Mouse (Mus musculus) liver, adult 2 months (tissue): ENCODE data around the gene Upf3a. TPM values are rescaled to one million over a fixed set of nuclear protein-coding genes. Genes with fewer than 3 reads are reported as not detected.
A peak's percentile ranks its signal among the peaks of the same experiment; 100 is the strongest.
"Not testable (repeated sequence)": the region's sequence is repeated elsewhere in the genome, so short reads cannot be mapped to it uniquely, and the experiment has no call there.

Experiments
- DNase-seq: peaks from one replicate; pipeline ENCODE4 v3.0.0-alpha.2; 2011; ENCODE audit warnings: low read depth, low spot score; ENCODE audit errors: extremely low read depth
- H3K27ac ChIP-seq: fragments of 200-500 bp; replicated peaks from 2 replicates; pipeline ENCODE4 v1.5.1; 2012; ENCODE audit warnings: low read depth, mild to moderate bottlenecking, control low read depth, inconsistent platforms, low read length; ENCODE audit not compliant: insufficient read depth
- H3K27me3 ChIP-seq: fragments of 200-500 bp; 2 replicates; pipeline ENCODE4 v1.6.1; 2012; ENCODE audit warnings: mild to moderate bottlenecking, moderate library complexity, low read length, inconsistent platforms; ENCODE audit not compliant: control insufficient read depth, insufficient read depth
- H3K36me3 ChIP-seq: fragments of 200-500 bp; 2 replicates; pipeline ENCODE4 v1.6.1; 2012; ENCODE audit warnings: low read length, inconsistent platforms; ENCODE audit not compliant: control insufficient read depth, insufficient read depth
- H3K4me1 ChIP-seq: fragments of 200-500 bp; 2 replicates; pipeline ENCODE4 v1.6.1; 2011; ENCODE audit warnings: low read length; ENCODE audit not compliant: control insufficient read depth, insufficient read depth
- H3K4me3 ChIP-seq: fragments of 200-500 bp; 2 replicates; pipeline ENCODE4 v1.5.1; 2011; ENCODE audit warnings: low read depth, mild to moderate bottlenecking, control low read depth, low read length, moderate library complexity; ENCODE audit not compliant: insufficient read depth
- H3K79me2 ChIP-seq: fragments of 200-500 bp; 2 replicates; pipeline ENCODE4 v1.6.1; 2012; ENCODE audit warnings: inconsistent platforms, mild to moderate bottlenecking, low read length, moderate library complexity; ENCODE audit not compliant: control insufficient read depth, insufficient read depth
- H3K9ac ChIP-seq: fragments of 200-500 bp; 2 replicates; pipeline ENCODE4 v1.6.1; 2012; ENCODE audit warnings: low read depth, mild to moderate bottlenecking, control low read depth, inconsistent platforms, low read length
- CTCF ChIP-seq: fragments of 200-500 bp; IDR thresholded peaks from 2 replicates; pipeline ENCODE4 v1.5.1; 2011; ENCODE audit warnings: low read depth, low read length, control low read depth
- POLR2A ChIP-seq: fragments of 200-500 bp; IDR thresholded peaks from 2 replicates; pipeline ENCODE4 v1.6.1; 2011; ENCODE audit warnings: low read length, control low read depth; ENCODE audit not compliant: insufficient read depth; ENCODE audit errors: extremely low read depth
- WGBS: fragments of 180-500 bp; shearing (Covaris S2); methylation state at CpG from one replicate; pipeline ENCODE4 v1.1.7; 2018; 5-methylcytosine and 5-hydroxymethylcytosine counted together
- polyA plus RNA-seq: library from polyadenylated mRNA; depleted of rRNA; stranded (reverse); fragments of >200 nt; gene quantifications from 2 replicates; pipeline ENCODE4 v1.2.3, GENCODE M21; 2012; rRNA removed
- total RNA-seq: library from RNA; depleted of rRNA; stranded (reverse); fragments of >200 nt; gene quantifications from 2 replicates; pipeline ENCODE4 v1.2.3, GENCODE M21; 2014; rRNA removed

Upf3a gene
- total RNA-seq, result 5.3 and 5.6 TPM in 2 replicates
- polyA plus RNA-seq, result 3.1 and 3.2 TPM in 2 replicates

DNA sequence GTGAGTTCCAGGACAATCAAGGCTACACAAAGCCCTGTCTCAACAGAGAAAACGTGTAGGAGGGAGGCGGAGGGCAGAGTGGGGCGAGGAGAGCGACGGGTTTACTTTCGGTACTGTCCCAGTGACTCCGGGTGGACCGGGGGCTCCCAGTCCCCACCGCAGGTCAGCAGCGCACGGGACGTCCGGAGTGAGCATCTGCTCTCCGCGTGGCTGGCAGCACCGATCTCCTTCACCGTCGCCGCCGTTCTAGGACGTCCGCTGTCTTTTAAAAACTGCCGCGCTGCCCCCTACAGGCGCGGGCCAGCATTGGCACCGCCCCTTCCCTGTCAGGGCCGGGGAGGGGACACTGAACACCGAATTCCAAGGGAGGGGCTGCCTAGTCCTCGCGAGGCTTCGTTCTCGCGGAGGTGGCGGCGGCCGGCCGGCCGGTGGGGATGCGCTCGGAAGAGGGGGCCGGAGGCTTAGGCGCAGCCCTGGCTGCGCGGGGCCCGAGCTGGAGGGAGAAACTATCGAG is at the start of gene Upf3a:
Gene Upf3a (plus strand): TSS at position 366 of the 514 bp plus-strand sequence.
- H3K36me3 ChIP-seq, result peaks cover 11% of the 10 kb centered on the region
- H3K4me1 ChIP-seq, result peaks cover 2% of the 10 kb centered on the region; the same call in 1 of the 2 replicates
- no peak for TF ChIP-seq POLR2A
- TF ChIP-seq CTCF, result peak; percentile 76
- under 1% methylated on average over 47 of the region's 47 CpGs for WGBS
- DNase-seq, result peak; percentile 75
- peak within 1 kb of the TSS; percentile 94 for H3K4me3 ChIP-seq
- 0 out of 2 replicates have a peak, but pooled peaks cover 2% of the 10 kb centered on the region for H3K79me2 ChIP-seq
- H3K9ac ChIP-seq, result peak within 1 kb of the TSS; percentile 93
- peak within 1 kb of the TSS; percentile 98 for H3K27ac ChIP-seq
- H3K27me3 ChIP-seq, result no peaks in the 10 kb centered on the region

DNA sequence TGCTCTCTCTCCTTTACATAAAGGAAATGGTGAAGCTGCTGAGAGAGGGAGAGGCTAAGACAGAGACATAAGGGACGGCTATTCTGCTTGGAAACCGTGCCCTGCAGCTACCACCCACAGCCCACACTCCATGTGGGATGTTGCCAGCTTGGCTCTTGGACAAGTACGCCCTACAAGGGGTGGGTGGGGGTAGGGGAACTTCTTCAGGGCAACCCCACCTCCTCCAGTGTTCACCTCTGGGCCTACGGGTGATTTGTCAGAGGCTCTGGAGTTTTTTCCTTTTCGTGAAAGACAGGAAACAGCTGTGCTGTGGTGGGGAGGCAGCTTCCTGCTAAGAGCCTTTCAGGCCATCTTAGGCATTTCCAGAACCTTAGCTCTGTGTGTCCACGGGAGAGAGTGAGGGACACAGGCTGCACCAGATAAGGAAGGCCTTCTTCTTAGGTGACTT is 45.1 kb upstream of the Upf3a start:
- no peaks in the 10 kb centered on the region for H3K27me3 ChIP-seq
- no peak overlapping the region for H3K27ac ChIP-seq
- H3K4me1 ChIP-seq, result no peaks in the 10 kb centered on the region
- 58% methylated on average over 6 of the region's 6 CpGs for WGBS
- H3K4me3 ChIP-seq, result no peak overlapping the region
- H3K9ac ChIP-seq, result no peak overlapping the region
- no peaks in the 10 kb centered on the region for H3K79me2 ChIP-seq
- DNase-seq, result no peak
- TF ChIP-seq CTCF, result no peak
- no peak for TF ChIP-seq POLR2A
- no peaks in the 10 kb centered on the region for H3K36me3 ChIP-seq

- Histone ChIP-seq H3K9ac (no peak overlapping the region), H3K27ac (no peak overlapping the region), H3K79me2 (no peaks in the 10 kb centered on the region), H3K4me3 (no peak overlapping the region), H3K4me1 (no peaks in the 10 kb centered on the region), H3K36me3 (no peaks in the 10 kb centered on the region), H3K27me3 (no peaks in the 10 kb centered on the region)
- no peak for TF ChIP-seq CTCF
- TF ChIP-seq POLR2A, result no peak
- 73% methylated on average over 7 of the region's 7 CpGs for WGBS
- no peak for DNase-seq
Observed at GRCm38 (mm10) chr8:13740817-13741613, 44.4 kb upstream of the Upf3a start.

GRCm38 (mm10) chr8:13746212-13746611 is 39.2 kb upstream of the Upf3a start:
- not testable (repeated sequence) for H3K79me2 ChIP-seq, DNase-seq, H3K27ac ChIP-seq, H3K4me1 ChIP-seq, H3K27me3 ChIP-seq, H3K36me3 ChIP-seq, H3K4me3 ChIP-seq, H3K9ac ChIP-seq
- WGBS, result 93% methylated on average over 6 of the region's 6 CpGs

DNA sequence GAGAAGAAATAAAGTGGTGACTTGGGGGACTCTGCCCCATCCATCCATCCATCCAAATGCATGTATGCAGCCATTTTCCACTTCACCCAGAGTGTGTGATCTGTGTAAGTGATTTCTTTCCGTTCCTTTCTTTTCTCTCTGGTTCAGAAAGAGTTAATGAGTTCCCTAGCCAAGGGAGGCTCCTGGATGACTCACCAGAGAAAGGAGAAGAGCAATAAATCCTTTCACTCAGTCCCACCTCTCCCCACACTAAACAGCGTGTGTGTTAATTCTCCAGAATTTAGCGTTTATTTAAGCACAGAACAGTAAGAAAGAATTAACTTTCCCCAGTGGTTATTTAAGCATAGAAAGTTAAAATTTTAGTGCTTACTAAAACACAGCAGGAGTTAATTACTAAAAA is 37.8 kb upstream of the Upf3a start:
- Histone ChIP-seq H3K36me3 (no peaks in the 10 kb centered on the region), H3K9ac (no peak overlapping the region), H3K4me3 (no peak overlapping the region), H3K27ac (no peak overlapping the region), H3K4me1 (no peaks in the 10 kb centered on the region), H3K79me2 (no peaks in the 10 kb centered on the region), H3K27me3 (no peaks in the 10 kb centered on the region; the same call in 1 of the 2 replicates)
- no peak for DNase-seq
- TF ChIP-seq CTCF, result no peak
- no peak for TF ChIP-seq POLR2A
- WGBS, result 58% methylated on average over 3 of the region's 3 CpGs

- DNase-seq, result peak; percentile 60
- whole genome bisulfite sequencing, result 27% methylated on average over 2 of the region's 2 CpGs
- no peak overlapping the region for H3K4me3 ChIP-seq
- TF ChIP-seq POLR2A, result no peak
- TF ChIP-seq CTCF, result peak; percentile 69
- no peak overlapping the region for H3K9ac ChIP-seq
- H3K27me3 ChIP-seq, result no peaks in the 10 kb centered on the region; the same call in 1 of the 2 replicates
- no peaks in the 10 kb centered on the region for H3K36me3 ChIP-seq
- no peak overlapping the region for H3K27ac ChIP-seq
- 0 out of 2 replicates have a peak, but pooled peaks cover under 1% of the 10 kb centered on the region for H3K79me2 ChIP-seq
- peaks cover under 1% of the 10 kb centered on the region; the same call in 1 of the 2 replicates for H3K4me1 ChIP-seq
Observed at GRCm38 (mm10) chr8:13753680-13754079, 31.7 kb upstream of the Upf3a start.
